Mouse (Mus musculus): Measurements from ENCODE around the gene Ddx43. TPM values are rescaled to one million over a fixed set of nuclear protein-coding genes. Genes with fewer than 3 reads are reported as not detected.

Gene Ddx43
- total RNA-seq, 2 experiments from 2014 or later = not detected

- DNase-seq (ENCODE audit: low spot score) = no peak
- intact Hi-C loops (cut with DNase I) = no loop called here
These were observed 25.8 kb upstream of the Ddx43 start for GRCm38 (mm10) chr9:78369786-78370185.

- intact Hi-C loops (cut with DNase I) = no loop called here
- DNase-seq (ENCODE audit: low spot score) = no peak
These were observed 24.1 kb upstream of the Ddx43 start for GRCm38 (mm10) chr9:78371441-78371840.

GRCm38 (mm10) chr9:78372827-78373504, 22.6 kb upstream of the Ddx43 start:
- no peak for DNase-seq (ENCODE audit: low spot score)
- intact Hi-C loops (cut with DNase I) = no loop called here

- intact Hi-C loops (cut with DNase I) = no loop called here
- no peak for DNase-seq (ENCODE audit: low spot score)
These were observed 21.2 kb upstream of the Ddx43 start for GRCm38 (mm10) chr9:78374397-78374796.

- intact Hi-C loops (cut with DNase I) = no loop called here
- DNase-seq (ENCODE audit: low spot score) = no peak
These were observed 20.6 kb upstream of the Ddx43 start for GRCm38 (mm10) chr9:78374885-78375389.

- intact Hi-C loops (cut with DNase I) = no loop called here
- no peak for DNase-seq (ENCODE audit: low spot score)
These were observed 20.1 kb upstream of the Ddx43 start for GRCm38 (mm10) chr9:78375486-78375885.

- intact Hi-C loops (cut with DNase I) = no loop called here
- DNase-seq (ENCODE audit: low spot score) = no peak
These were observed 18.0 kb upstream of the Ddx43 start for GRCm38 (mm10) chr9:78377546-78377945.

DNA sequence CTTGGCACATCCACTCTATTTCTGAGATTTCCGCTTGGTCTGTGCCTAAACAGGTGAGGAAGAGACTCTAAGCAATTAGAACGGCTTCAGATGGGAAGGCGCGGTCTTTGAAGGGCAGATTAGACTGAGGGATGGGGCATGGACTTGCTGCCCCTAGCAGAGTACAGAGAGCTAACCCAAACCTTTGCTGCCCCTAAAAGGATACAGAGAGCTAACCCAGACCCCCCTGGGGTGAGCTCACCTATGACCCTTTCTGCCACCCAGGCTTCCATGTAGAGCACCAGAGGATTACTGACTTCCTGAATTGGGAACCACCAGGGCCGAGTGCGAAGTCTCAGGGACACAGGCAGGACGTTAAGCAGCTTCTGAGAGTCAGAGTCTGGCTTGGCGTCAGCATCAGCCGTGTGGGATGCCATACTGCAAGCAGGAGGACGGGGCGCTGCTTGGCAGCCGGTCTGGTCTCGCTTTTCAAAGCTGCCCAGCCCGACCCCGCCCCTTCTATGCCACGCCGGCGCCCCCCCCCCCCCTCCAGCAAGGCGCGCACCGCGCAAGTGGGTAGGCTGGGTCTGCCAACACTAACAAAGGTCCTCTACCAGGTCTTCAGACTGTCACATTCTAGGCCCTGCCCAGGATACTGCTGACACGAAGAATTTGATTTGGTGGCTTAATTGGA, 17.3 kb upstream of the Ddx43 start, which contains the start of gene Ooep:
Gene Ooep (minus strand): TSS at position 613 of the 673 bp plus-strand sequence.
- intact Hi-C loops (cut with DNase I) = no loop called here
- DNase-seq (ENCODE audit: low spot score) = no peak

- DNase-seq (ENCODE audit: low spot score) = no peak
- intact Hi-C loops (cut with DNase I) = no loop called here
These were observed 9.7 kb upstream of the Ddx43 start for GRCm38 (mm10) chr9:78385893-78386292.

GRCm38 (mm10) chr9:78386947-78387346, 8.6 kb upstream of the Ddx43 start:
- intact Hi-C loops (cut with DNase I) = no loop called here

GRCm38 (mm10) chr9:78389981-78390380, 5.6 kb upstream of the Ddx43 start:
- intact Hi-C loops (cut with DNase I) = no loop called here
- DNase-seq (ENCODE audit: low spot score) = no peak

More at GRCm38 (mm10) chr9:78386947-78387346, 8.6 kb upstream of the Ddx43 start:
- DNase-seq (ENCODE audit: low spot score) = no peak

- no peak for DNase-seq (ENCODE audit: low spot score)
- intact Hi-C loops (cut with DNase I) = no loop called here
These were observed 1.8 kb upstream of the Ddx43 start for GRCm38 (mm10) chr9:78393741-78394140.

GRCm38 (mm10) chr9:78394602-78395001, 975 bp upstream of the Ddx43 start:
- intact Hi-C loops (cut with DNase I) = no loop called here
- no peak for DNase-seq (ENCODE audit: low spot score)

- no peak for DNase-seq (ENCODE audit: low spot score)
- intact Hi-C loops (cut with DNase I) = no loop called here
These were observed 340 bp upstream of the Ddx43 start for GRCm38 (mm10) chr9:78395244-78395629.

- intact Hi-C loops (cut with DNase I) = no loop called here
These were observed 940 bp downstream of the Ddx43 start for GRCm38 (mm10) chr9:78396517-78396916.

GRCm38 (mm10) chr9:78400570-78400969, 5.0 kb downstream of the Ddx43 start:
- intact Hi-C loops (cut with DNase I) = no loop called here

More at GRCm38 (mm10) chr9:78396517-78396916, 940 bp downstream of the Ddx43 start:
- no peak for DNase-seq (ENCODE audit: low spot score)

GRCm38 (mm10) chr9:78401596-78401995, 6.0 kb downstream of the Ddx43 start:
- DNase-seq (ENCODE audit: low spot score) = no peak
- intact Hi-C loops (cut with DNase I) = no loop called here

More at GRCm38 (mm10) chr9:78400570-78400969, 5.0 kb downstream of the Ddx43 start:
- DNase-seq (ENCODE audit: low spot score) = no peak

GRCm38 (mm10) chr9:78427362-78427781, 31.8 kb downstream of the Ddx43 start:
- intact Hi-C loops (cut with DNase I) = no loop called here
- DNase-seq (ENCODE audit: low spot score) = no peak

DNA sequence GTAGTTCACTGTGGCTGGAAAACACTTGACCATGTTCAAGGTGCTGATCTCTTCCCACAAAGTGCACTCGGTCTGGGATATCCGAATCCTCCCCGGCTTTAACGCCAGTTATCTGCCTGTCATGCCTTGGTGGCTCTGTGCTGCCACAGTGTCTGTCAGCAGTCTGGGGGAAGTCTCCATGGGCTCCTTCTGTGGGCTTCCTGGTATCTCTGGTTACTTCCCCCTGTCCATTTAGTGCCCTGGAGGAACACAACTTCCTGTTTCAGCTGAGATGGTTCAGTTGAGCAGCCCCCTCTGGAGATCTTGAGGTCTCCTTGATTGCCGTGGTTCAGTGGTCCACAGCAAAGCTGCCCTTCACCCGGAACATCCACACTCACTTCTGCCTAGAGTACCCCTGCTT, 32.6 kb downstream of the Ddx43 start:
- intact Hi-C loops (cut with DNase I) = no loop called here

DNA sequence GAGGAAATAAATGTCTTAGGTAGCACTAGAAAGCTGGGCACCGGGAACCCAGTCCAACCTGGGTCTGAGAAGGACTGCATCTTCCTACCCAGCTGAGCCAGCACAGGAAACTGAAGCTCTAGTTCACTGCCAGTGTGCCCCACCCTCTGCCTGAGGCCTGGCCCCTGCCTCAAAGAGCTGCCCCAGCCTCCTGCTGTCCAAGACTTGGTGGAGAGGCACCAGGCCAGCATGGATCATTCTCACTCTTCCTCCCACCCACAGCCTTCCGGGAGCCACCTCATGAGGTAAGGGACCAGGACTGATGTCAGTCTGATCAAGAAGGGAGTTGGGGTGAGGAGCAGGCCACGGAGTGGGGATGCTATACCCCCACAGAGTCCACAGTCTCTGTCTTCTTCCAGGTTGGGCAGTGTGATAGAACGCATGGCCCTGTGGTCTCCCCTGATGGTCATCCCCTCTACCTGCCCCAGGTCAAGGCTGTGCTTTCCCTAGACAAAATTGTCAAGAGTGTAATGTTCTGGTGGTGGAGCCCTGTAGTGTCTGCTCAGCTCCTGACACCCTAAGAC, 33.4 kb downstream of the Ddx43 start:
- intact Hi-C loops (cut with DNase I) = no loop called here
- no peak for DNase-seq (ENCODE audit: low spot score)

More for the DNA sequence above, 32.6 kb downstream of the Ddx43 start:
- DNase-seq (ENCODE audit: low spot score) = no peak

GRCm38 (mm10) chr9:78429551-78429950, 34.0 kb downstream of the Ddx43 start:
- DNase-seq (ENCODE audit: low spot score) = no peak
- intact Hi-C loops (cut with DNase I) = no loop called here
